Mouse (Mus musculus): ENCODE results near the gene Zfp219.

- TF ChIP-seq CTCF (IDR thresholded peaks at IDR 0.05; ENCODE audit: extremely low read depth, insufficient read depth, low read length) (no peak), POLR2A (IDR thresholded peaks at IDR 0.05; ENCODE audit: extremely low read depth, insufficient read depth, low read length) (no peak)
Observed at GRCm38 (mm10) chr14:51979252-51979651, 41.3 kb downstream of the Zfp219 start.
